Mouse (Mus musculus): ENCODE data around the gene Rps26. TPM values are rescaled to one million over a fixed set of nuclear protein-coding genes. Genes with fewer than 3 reads are reported as not detected.

Rps26 gene
- polyA plus RNA-seq, 1 experiment from 2014 or later, result 519 TPM

DNA sequence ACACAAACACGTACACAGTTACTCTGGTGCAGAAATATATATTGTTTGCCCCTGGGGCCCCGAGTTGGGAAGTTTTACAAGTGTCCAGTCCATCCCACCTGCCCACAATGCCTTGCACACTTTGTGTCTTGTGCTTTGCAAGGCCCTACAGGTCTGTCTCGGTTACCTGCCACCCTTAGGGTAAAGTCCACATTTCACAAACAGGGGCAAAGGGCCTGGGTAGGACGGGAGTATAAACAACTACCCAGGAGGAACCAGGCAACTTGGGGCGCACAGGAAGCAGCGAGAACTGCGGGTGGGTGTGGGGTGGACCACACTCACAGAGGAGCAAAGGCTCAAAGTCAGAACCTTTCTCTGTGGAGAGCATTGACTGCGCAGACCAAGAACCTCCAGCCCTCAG is 38.9 kb downstream of the Rps26 start:
- no peaks in the 10 kb centered on the region for H3K4me1 ChIP-seq (replicated peaks; ENCODE audit: control insufficient read depth, insufficient read depth, low read length)
- peak; percentile 82 for ATAC-seq
- peaks cover 4% of the 10 kb centered on the region; the same call in 1 of the 2 replicates for H3K27me3 ChIP-seq (replicated peaks; ENCODE audit: control insufficient read depth, insufficient read depth, low read length)
- H3K4me2 ChIP-seq (replicated peaks; ENCODE audit: low read depth), result peak overlapping the region; percentile 95
- H3K9me3 ChIP-seq (ENCODE audit: control insufficient read depth), result no peaks in the 10 kb centered on the region
- H3K27ac ChIP-seq (ENCODE audit: low read depth, low read length), result peak overlapping the region; percentile 98
- WGBS, result 27% methylated on average over 8 of the region's 8 CpGs
- peak overlapping the region; percentile 77; the same call in 1 of the 2 replicates for H3K9ac ChIP-seq (ENCODE audit: low read depth, low read length)
- TF ChIP-seq CTCF (IDR thresholded peaks at IDR 0.05; ENCODE audit: low read depth), result peak; percentile 37; the same call in 1 of the 2 replicates
- peak overlapping the region; percentile 62 for H3K4me3 ChIP-seq (ENCODE audit: low read depth, low read length)
- H3K36me3 ChIP-seq (ENCODE audit: control insufficient read depth, insufficient read depth), result peaks cover 12% of the 10 kb centered on the region

DNA sequence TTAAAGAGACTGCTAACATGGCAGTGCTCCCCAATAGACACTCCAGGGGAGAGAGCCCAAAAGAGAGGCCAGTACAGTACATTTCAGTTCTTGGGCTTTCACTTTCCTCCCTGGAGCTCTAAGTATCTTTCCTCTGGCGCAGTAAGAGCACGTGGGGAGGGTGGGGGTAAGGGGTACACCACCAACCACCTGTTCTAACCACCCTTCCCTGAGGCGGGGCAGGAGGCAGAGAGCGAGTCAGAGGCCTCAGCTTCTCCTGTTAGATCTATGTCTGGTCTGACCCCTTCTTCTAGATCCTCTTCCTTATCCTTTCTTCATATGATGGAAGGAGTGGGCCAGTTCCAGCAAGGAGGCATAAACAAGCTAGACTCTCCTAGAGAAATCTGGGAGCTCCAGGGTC is 39.4 kb downstream of the Rps26 start:
- H3K9ac ChIP-seq (ENCODE audit: low read depth, low read length), result peak overlapping the region; percentile 37
- peaks cover 14% of the 10 kb centered on the region for H3K36me3 ChIP-seq (ENCODE audit: control insufficient read depth, insufficient read depth)
- peak overlapping the region; percentile 98 for H3K27ac ChIP-seq (ENCODE audit: low read depth, low read length)
- H3K4me2 ChIP-seq (replicated peaks; ENCODE audit: low read depth), result peak overlapping the region; percentile 95
- no peaks in the 10 kb centered on the region for H3K9me3 ChIP-seq (ENCODE audit: control insufficient read depth)
- peak overlapping the region; percentile 30 for H3K4me3 ChIP-seq (ENCODE audit: low read depth, low read length)
- ATAC-seq, result peak; percentile 7; the same call in 1 of the 2 replicates
- TF ChIP-seq CTCF (IDR thresholded peaks at IDR 0.05; ENCODE audit: low read depth), result no peak
- H3K4me1 ChIP-seq (replicated peaks; ENCODE audit: control insufficient read depth, insufficient read depth, low read length), result no peaks in the 10 kb centered on the region
- H3K27me3 ChIP-seq (replicated peaks; ENCODE audit: control insufficient read depth, insufficient read depth, low read length), result peaks cover 4% of the 10 kb centered on the region; the same call in 1 of the 2 replicates
- WGBS, result 32% methylated on average over 4 of the region's 4 CpGs

DNA sequence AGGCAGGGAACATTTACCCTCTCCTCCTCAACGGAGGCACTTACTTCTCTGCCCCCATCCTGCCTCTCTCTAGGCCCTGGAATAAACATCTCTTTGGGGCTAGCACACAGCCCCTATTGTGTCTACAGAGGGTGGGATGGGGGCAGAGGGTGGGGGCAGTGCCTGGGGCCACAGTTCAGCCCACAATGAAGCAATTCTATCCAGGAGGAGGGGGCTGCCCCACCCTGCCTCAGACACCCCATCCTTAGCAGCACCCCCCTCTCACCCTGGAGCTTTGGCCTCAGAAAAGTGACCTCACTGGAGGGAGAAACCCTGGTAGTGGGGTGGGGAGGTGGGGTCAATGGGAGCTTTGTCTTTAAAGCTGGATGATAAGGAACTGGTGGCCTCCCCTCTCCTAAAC is 40.0 kb downstream of the Rps26 start:
- 9% methylated on average over 1 of the region's 1 CpGs for WGBS
- H3K4me3 ChIP-seq (ENCODE audit: low read depth, low read length), result peak overlapping the region; percentile 30
- TF ChIP-seq CTCF (IDR thresholded peaks at IDR 0.05; ENCODE audit: low read depth), result no peak
- peak overlapping the region; percentile 98 for H3K27ac ChIP-seq (ENCODE audit: low read depth, low read length)
- H3K4me1 ChIP-seq (replicated peaks; ENCODE audit: control insufficient read depth, insufficient read depth, low read length), result no peaks in the 10 kb centered on the region
- H3K36me3 ChIP-seq (ENCODE audit: control insufficient read depth, insufficient read depth), result peaks cover 20% of the 10 kb centered on the region
- H3K27me3 ChIP-seq (replicated peaks; ENCODE audit: control insufficient read depth, insufficient read depth, low read length), result peaks cover 4% of the 10 kb centered on the region; the same call in 1 of the 2 replicates
- H3K9ac ChIP-seq (ENCODE audit: low read depth, low read length), result peak overlapping the region; percentile 37
- no peaks in the 10 kb centered on the region for H3K9me3 ChIP-seq (ENCODE audit: control insufficient read depth)
- peak overlapping the region; percentile 95 for H3K4me2 ChIP-seq (replicated peaks; ENCODE audit: low read depth)
- no peak for ATAC-seq

DNA sequence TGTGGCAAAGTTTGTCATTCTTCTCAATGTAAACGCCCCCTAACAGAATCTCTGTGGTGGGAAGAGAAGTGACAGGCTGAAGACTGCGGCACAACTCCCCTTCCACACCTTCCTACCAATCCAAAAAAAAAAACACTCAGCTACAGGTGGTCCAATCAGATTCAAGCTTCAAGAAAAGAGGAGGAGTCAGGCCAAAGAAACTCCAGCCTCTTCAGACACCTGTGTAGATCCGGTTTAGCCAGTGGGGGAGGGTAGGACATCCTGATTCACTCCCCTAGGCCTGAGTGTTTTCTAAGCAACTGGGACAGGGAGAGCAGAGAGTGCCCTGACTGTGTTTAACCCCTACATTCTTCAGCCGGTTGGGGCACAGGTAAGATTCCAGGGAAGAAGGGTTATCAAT is 42.2 kb downstream of the Rps26 start:
- Histone ChIP-seq H3K4me3 (ENCODE audit: low read depth, low read length) (no peak overlapping the region), H3K4me2 (replicated peaks; ENCODE audit: low read depth) (peak overlapping the region; percentile 35), H3K27ac (ENCODE audit: low read depth, low read length) (peak overlapping the region; percentile 57; the same call in 1 of the 2 replicates), H3K27me3 (replicated peaks; ENCODE audit: control insufficient read depth, insufficient read depth, low read length) (peaks cover 4% of the 10 kb centered on the region; the same call in 1 of the 2 replicates), H3K4me1 (replicated peaks; ENCODE audit: control insufficient read depth, insufficient read depth, low read length) (0 out of 2 replicates have a peak, but pooled peaks cover 5% of the 10 kb centered on the region), H3K9ac (ENCODE audit: low read depth, low read length) (no peak overlapping the region), H3K9me3 (ENCODE audit: control insufficient read depth) (no peaks in the 10 kb centered on the region), H3K36me3 (ENCODE audit: control insufficient read depth, insufficient read depth) (peaks cover 25% of the 10 kb centered on the region)
- 6% methylated on average over 4 of the region's 4 CpGs for WGBS
- peak; percentile 22 for ATAC-seq
- no peak for TF ChIP-seq CTCF (IDR thresholded peaks at IDR 0.05; ENCODE audit: low read depth)

DNA sequence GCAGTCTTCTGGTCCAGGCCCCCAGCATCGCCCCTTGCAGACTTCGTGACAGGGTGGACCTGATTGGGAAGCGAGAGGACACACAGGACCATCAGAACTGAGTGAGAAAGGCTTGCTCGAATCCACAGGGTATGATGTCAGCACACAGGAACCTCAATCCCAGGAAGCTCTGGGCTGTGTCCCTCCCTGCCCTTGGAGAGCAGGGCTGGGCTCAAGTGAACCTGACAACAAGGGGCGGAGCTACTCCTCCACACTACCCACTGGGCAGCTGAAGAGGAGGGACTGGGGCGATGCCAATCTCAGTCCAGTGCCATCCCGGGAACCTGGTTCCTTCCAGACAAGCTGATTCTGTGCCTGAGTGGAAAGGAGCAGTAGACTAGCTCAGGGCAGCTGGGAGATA is 42.9 kb downstream of the Rps26 start:
- 0 out of 2 replicates have a peak, but pooled peaks cover 5% of the 10 kb centered on the region for H3K4me1 ChIP-seq (replicated peaks; ENCODE audit: control insufficient read depth, insufficient read depth, low read length)
- peaks cover 4% of the 10 kb centered on the region; the same call in 1 of the 2 replicates for H3K27me3 ChIP-seq (replicated peaks; ENCODE audit: control insufficient read depth, insufficient read depth, low read length)
- 32% methylated on average over 7 of the region's 7 CpGs for WGBS
- 0 out of 2 replicates have a peak overlapping the region, but pooled peaks have one; percentile 0 for H3K9ac ChIP-seq (ENCODE audit: low read depth, low read length)
- ATAC-seq, result no peak
- H3K4me2 ChIP-seq (replicated peaks; ENCODE audit: low read depth), result peak overlapping the region; percentile 35
- H3K27ac ChIP-seq (ENCODE audit: low read depth, low read length), result peak overlapping the region; percentile 57; the same call in 1 of the 2 replicates
- peaks cover 25% of the 10 kb centered on the region for H3K36me3 ChIP-seq (ENCODE audit: control insufficient read depth, insufficient read depth)
- no peak overlapping the region for H3K4me3 ChIP-seq (ENCODE audit: low read depth, low read length)
- no peaks in the 10 kb centered on the region for H3K9me3 ChIP-seq (ENCODE audit: control insufficient read depth)
- TF ChIP-seq CTCF (IDR thresholded peaks at IDR 0.05; ENCODE audit: low read depth), result no peak

DNA sequence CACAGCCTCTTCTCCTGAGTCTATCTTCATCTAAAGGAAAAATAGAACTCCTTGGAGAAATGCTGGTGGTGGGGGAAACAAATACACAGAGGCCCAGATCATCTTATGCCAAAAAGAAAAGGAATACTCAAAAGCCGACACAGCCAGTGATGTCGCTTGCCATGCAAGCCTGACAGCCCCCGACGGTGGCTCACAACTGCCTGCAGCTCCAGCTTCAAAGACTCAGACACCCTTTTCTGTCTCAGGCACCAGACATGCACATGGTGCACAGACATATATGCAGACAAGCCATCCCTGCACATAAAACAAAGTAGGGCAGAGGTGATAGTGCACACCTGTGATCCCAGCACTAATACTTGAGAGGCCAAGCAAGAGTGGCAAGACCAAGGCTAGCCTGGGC is 46.8 kb downstream of the Rps26 start:
- 64% methylated on average over 4 of the region's 4 CpGs for WGBS
- H3K4me3 ChIP-seq (ENCODE audit: low read depth, low read length), result no peak overlapping the region
- H3K27ac ChIP-seq (ENCODE audit: low read depth, low read length), result peak overlapping the region; percentile 58
- H3K9me3 ChIP-seq (ENCODE audit: control insufficient read depth), result no peaks in the 10 kb centered on the region
- H3K4me1 ChIP-seq (replicated peaks; ENCODE audit: control insufficient read depth, insufficient read depth, low read length), result 0 out of 2 replicates have a peak, but pooled peaks cover 5% of the 10 kb centered on the region
- no peak overlapping the region for H3K4me2 ChIP-seq (replicated peaks; ENCODE audit: low read depth)
- no peaks in the 10 kb centered on the region for H3K27me3 ChIP-seq (replicated peaks; ENCODE audit: control insufficient read depth, insufficient read depth, low read length)
- no peak for TF ChIP-seq CTCF (IDR thresholded peaks at IDR 0.05; ENCODE audit: low read depth)
- no peak overlapping the region for H3K9ac ChIP-seq (ENCODE audit: low read depth, low read length)
- ATAC-seq, result no peak
- H3K36me3 ChIP-seq (ENCODE audit: control insufficient read depth, insufficient read depth), result peaks cover 53% of the 10 kb centered on the region

Measured in intestine, postnatal 0 days (tissue).